Mouse (Mus musculus) kidney, postnatal 0 days (tissue): Measurements from ENCODE around the gene Aoah. TPM values are rescaled to one million over a fixed set of nuclear protein-coding genes. Genes with fewer than 3 reads are reported as not detected.

Source experiments
- ATAC-seq: fragments of 200-750 bp; cut with Nextera tagmentation; replicated peaks from 2 replicates; pipeline ENCODE4 v1.8.0; 2017; ENCODE audit warnings: low read depth, moderate number of reproducible peaks, moderate TSS enrichment, moderate library complexity; ENCODE audit not compliant: low FRiP score
- DNase-seq: peaks from one replicate; pipeline ENCODE4 v3.0.0-alpha.2; 2016; ENCODE audit warnings: low spot score
- H3K27ac ChIP-seq: fragments of 300-500 bp; sonication (generic); 2 replicates; pipeline ENCODE4 v1.5.1; 2014; ENCODE audit warnings: mild to moderate bottlenecking
- H3K27me3 ChIP-seq: fragments of 300-500 bp; sonication (generic); 2 replicates; pipeline ENCODE4 v1.6.1; 2014; ENCODE audit warnings: low read length, mixed read lengths; ENCODE audit not compliant: insufficient read depth
- H3K36me3 ChIP-seq: fragments of 300-500 bp; sonication (generic); 2 replicates; pipeline ENCODE4 v1.6.1; 2014; ENCODE audit warnings: low read length, mixed read lengths; ENCODE audit not compliant: insufficient read depth
- H3K4me1 ChIP-seq: fragments of 300-500 bp; sonication (generic); replicated peaks from 2 replicates; pipeline ENCODE4 v1.6.1; 2014; ENCODE audit warnings: antibody characterized with exemption, low read length, mixed read lengths; ENCODE audit not compliant: insufficient read depth
- H3K4me2 ChIP-seq: fragments of 300-500 bp; sonication (generic); 2 replicates; pipeline ENCODE4 v1.6.1; 2014; ENCODE audit warnings: mild to moderate bottlenecking, low read length, moderate library complexity, mixed read lengths
- H3K4me3 ChIP-seq: fragments of 300-500 bp; sonication (generic); replicated peaks from 2 replicates; pipeline ENCODE4 v1.5.1; 2014; ENCODE audit warnings: low read depth, low read length
- H3K9ac ChIP-seq: fragments of 300-500 bp; sonication (generic); 2 replicates; pipeline ENCODE4 v1.6.1; 2014; ENCODE audit warnings: low read depth, low read length
- H3K9me3 ChIP-seq: fragments of 300-500 bp; sonication (generic); replicated peaks from 2 replicates; pipeline ENCODE4 v1.6.1; 2016; ENCODE audit warnings: low read length, inconsistent platforms, mixed read lengths
- CTCF ChIP-seq: IDR thresholded peaks from 2 replicates; pipeline ENCODE4 v1.5.1; 2016; ENCODE audit warnings: antibody characterized with exemption, low read depth, mild to moderate bottlenecking, moderate library complexity
- WGBS: fragments of 180-500 bp; shearing (Covaris S2); extraction: QIAGEN DNeasy Blood & Tissue Kit; methylation state at CpG from one replicate; pipeline ENCODE4 v1.1.7; 2014; 5-methylcytosine and 5-hydroxymethylcytosine counted together
- polyA plus RNA-seq: library from polyadenylated mRNA; unstranded; fragments of >200 nt; fragmentation: Nextera tagmentation; extraction: Ambion mirVana; gene quantifications from 2 replicates; pipeline ENCODE4 v1.2.1, GENCODE M21; 2015

The Aoah gene
- polyA plus RNA-seq, 1 experiment from 2014 or later = 4.2 TPM

- Histone ChIP-seq H3K9ac (no peak overlapping the region), H3K4me2 (no peak overlapping the region), H3K9me3 (no peaks in the 10 kb centered on the region), H3K4me3 (no peak overlapping the region), H3K36me3 (no peaks in the 10 kb centered on the region), H3K4me1 (no peaks in the 10 kb centered on the region), H3K27ac (no peak overlapping the region), H3K27me3 (no peaks in the 10 kb centered on the region)
- TF ChIP-seq CTCF = no peak; the same call in 1 of the 2 replicates
- 36% methylated on average over 2 of the region's 2 CpGs for WGBS
- ATAC-seq = no peak
- DNase-seq = peak; percentile 63
These were observed 26.9 kb downstream of the Aoah start for GRCm38 (mm10) chr13:20820712-20821328.

GRCm38 (mm10) chr13:20828728-20829127 is 34.8 kb downstream of the Aoah start:
- DNase-seq (no peak), ATAC-seq (no peak)
- 63% methylated on average over 2 of the region's 2 CpGs for WGBS

GRCm38 (mm10) chr13:20829181-20829900 is 35.4 kb downstream of the Aoah start:
- no peak for TF ChIP-seq CTCF
- no peak for DNase-seq
- Histone ChIP-seq H3K36me3 (no peaks in the 10 kb centered on the region), H3K9me3 (no peaks in the 10 kb centered on the region), H3K4me2 (no peak overlapping the region), H3K27ac (no peak overlapping the region), H3K4me1 (no peaks in the 10 kb centered on the region), H3K9ac (no peak overlapping the region), H3K4me3 (no peak overlapping the region), H3K27me3 (no peaks in the 10 kb centered on the region)
- ATAC-seq = no peak
- 87% methylated on average over 9 of the region's 9 CpGs for WGBS

More at GRCm38 (mm10) chr13:20828728-20829127, 34.8 kb downstream of the Aoah start:
- no peak for TF ChIP-seq CTCF
- Histone ChIP-seq H3K36me3 (no peaks in the 10 kb centered on the region), H3K9me3 (no peaks in the 10 kb centered on the region), H3K4me3 (no peak overlapping the region), H3K27ac (no peak overlapping the region), H3K4me2 (no peak overlapping the region), H3K9ac (no peak overlapping the region), H3K4me1 (no peaks in the 10 kb centered on the region), H3K27me3 (no peaks in the 10 kb centered on the region)

- no peaks in the 10 kb centered on the region for H3K27me3 ChIP-seq
- H3K4me2 ChIP-seq = no peak overlapping the region
- no peaks in the 10 kb centered on the region for H3K4me1 ChIP-seq
- H3K36me3 ChIP-seq = no peaks in the 10 kb centered on the region
- no peak overlapping the region for H3K4me3 ChIP-seq
- ATAC-seq (no peak), DNase-seq (no peak)
- H3K27ac ChIP-seq = no peak overlapping the region
- H3K9ac ChIP-seq = no peak overlapping the region
- H3K9me3 ChIP-seq = no peaks in the 10 kb centered on the region
- WGBS = 50% methylated on average over 3 of the region's 3 CpGs
- no peak for TF ChIP-seq CTCF
These were observed 62.0 kb downstream of the Aoah start for GRCm38 (mm10) chr13:20855893-20856292.

- no peak overlapping the region for H3K9ac ChIP-seq
- H3K4me1 ChIP-seq = no peaks in the 10 kb centered on the region
- no peak overlapping the region for H3K4me3 ChIP-seq
- H3K4me2 ChIP-seq = no peak overlapping the region
- no peak for TF ChIP-seq CTCF
- ATAC-seq = peak; percentile 78
- H3K27ac ChIP-seq = no peak overlapping the region
- no peak for DNase-seq
- no peaks in the 10 kb centered on the region for H3K36me3 ChIP-seq
- WGBS = 43% methylated on average over 1 of the region's 1 CpGs
- no peaks in the 10 kb centered on the region for H3K27me3 ChIP-seq
- no peaks in the 10 kb centered on the region for H3K9me3 ChIP-seq
These were observed 105.5 kb downstream of the Aoah start for GRCm38 (mm10) chr13:20899372-20899771.

- no peak overlapping the region for H3K4me2 ChIP-seq
- H3K4me1 ChIP-seq = no peaks in the 10 kb centered on the region
- no peaks in the 10 kb centered on the region for H3K36me3 ChIP-seq
- peak; percentile 63 for ATAC-seq
- H3K27me3 ChIP-seq = no peaks in the 10 kb centered on the region
- DNase-seq = peak; percentile 21
- no peak for TF ChIP-seq CTCF
- 56% methylated on average over 8 of the region's 8 CpGs for WGBS
- no peak overlapping the region for H3K27ac ChIP-seq
- no peaks in the 10 kb centered on the region for H3K9me3 ChIP-seq
- no peak overlapping the region for H3K4me3 ChIP-seq
- no peak overlapping the region for H3K9ac ChIP-seq
These were observed 106.6 kb downstream of the Aoah start for GRCm38 (mm10) chr13:20900396-20900971.
